Mouse (Mus musculus): ENCODE data around the gene Dlg4.
"Not testable (repeated sequence)": the region's sequence is repeated elsewhere in the genome, so short reads cannot be mapped to it uniquely, and the experiment has no call there.

Gene Dlg4

GRCm38 (mm10) chr11:70049366-70049765 is 32.6 kb downstream of the Dlg4 start:
- DNase-seq (ENCODE audit: low read depth, low spot score) = no peak

- peak; percentile 19 for DNase-seq (ENCODE audit: low read depth, low spot score)
Observed at GRCm38 (mm10) chr11:70049816-70050215, 33.1 kb downstream of the Dlg4 start.

- no peak for DNase-seq (ENCODE audit: low read depth, low spot score)
Observed at GRCm38 (mm10) chr11:70053156-70053555, 36.4 kb downstream of the Dlg4 start.

GRCm38 (mm10) chr11:70053898-70054570 is 37.3 kb downstream of the Dlg4 start, which contains the start of gene Asgr1:
Asgr1 (plus strand) TSS chr11:70054085.
- no peak for DNase-seq (ENCODE audit: low read depth, low spot score)

- peak; percentile 62 for DNase-seq (ENCODE audit: low read depth, low spot score)
Observed at GRCm38 (mm10) chr11:70055618-70056214, 39.0 kb downstream of the Dlg4 start.

- DNase-seq (ENCODE audit: low read depth, low spot score) = no peak
Observed at GRCm38 (mm10) chr11:70057805-70058204, 41.1 kb downstream of the Dlg4 start.

- no peak for DNase-seq (ENCODE audit: low read depth, low spot score)
Observed at GRCm38 (mm10) chr11:70059930-70060329, 43.2 kb downstream of the Dlg4 start.

- no peak for DNase-seq (ENCODE audit: low read depth, low spot score)
Observed at GRCm38 (mm10) chr11:70063053-70063452, 46.3 kb downstream of the Dlg4 start.

- DNase-seq (ENCODE audit: low read depth, low spot score) = no peak
Observed at GRCm38 (mm10) chr11:70066701-70067100, 50.0 kb downstream of the Dlg4 start.

- DNase-seq (ENCODE audit: low read depth, low spot score) = no peak
Observed at GRCm38 (mm10) chr11:70068245-70068644, 51.5 kb downstream of the Dlg4 start.

GRCm38 (mm10) chr11:70070057-70070456 is 53.3 kb downstream of the Dlg4 start:
- DNase-seq (ENCODE audit: low read depth, low spot score) = no peak

GRCm38 (mm10) chr11:70070603-70071002 is 53.9 kb downstream of the Dlg4 start:
- not testable (repeated sequence) for DNase-seq (ENCODE audit: low read depth, low spot score)

- peak; percentile 60 for DNase-seq (ENCODE audit: low read depth, low spot score)
Observed at GRCm38 (mm10) chr11:70074379-70075071, 57.8 kb downstream of the Dlg4 start.

- DNase-seq (ENCODE audit: low read depth, low spot score) = no peak
Observed at GRCm38 (mm10) chr11:70075581-70075980, 58.8 kb downstream of the Dlg4 start.

GRCm38 (mm10) chr11:70077441-70077840 is 60.7 kb downstream of the Dlg4 start:
- no peak for DNase-seq (ENCODE audit: low read depth, low spot score)

- no peak for DNase-seq (ENCODE audit: low read depth, low spot score)
Observed at GRCm38 (mm10) chr11:70079175-70079574, 62.4 kb downstream of the Dlg4 start.

GRCm38 (mm10) chr11:70079928-70080327 is 63.2 kb downstream of the Dlg4 start:
- DNase-seq (ENCODE audit: low read depth, low spot score) = peak; percentile 68

GRCm38 (mm10) chr11:70080803-70081590 is 64.3 kb downstream of the Dlg4 start:
- DNase-seq (ENCODE audit: low read depth, low spot score) = peak; percentile 21

- DNase-seq (ENCODE audit: low read depth, low spot score) = no peak
Observed at GRCm38 (mm10) chr11:70084563-70084962, 67.8 kb downstream of the Dlg4 start.

- no peak for DNase-seq (ENCODE audit: low read depth, low spot score)
Observed at GRCm38 (mm10) chr11:70091986-70092783, 75.4 kb downstream of the Dlg4 start, which contains the start of gene Asgr2. Asgr2 (plus strand) TSS chr11:70092644.

Measured in CD4-positive helper T cell, adult 2 months (primary cell).